Comparison of ENCODE assay signal across 8 mouse cellular contexts in the genomic region with DNA sequence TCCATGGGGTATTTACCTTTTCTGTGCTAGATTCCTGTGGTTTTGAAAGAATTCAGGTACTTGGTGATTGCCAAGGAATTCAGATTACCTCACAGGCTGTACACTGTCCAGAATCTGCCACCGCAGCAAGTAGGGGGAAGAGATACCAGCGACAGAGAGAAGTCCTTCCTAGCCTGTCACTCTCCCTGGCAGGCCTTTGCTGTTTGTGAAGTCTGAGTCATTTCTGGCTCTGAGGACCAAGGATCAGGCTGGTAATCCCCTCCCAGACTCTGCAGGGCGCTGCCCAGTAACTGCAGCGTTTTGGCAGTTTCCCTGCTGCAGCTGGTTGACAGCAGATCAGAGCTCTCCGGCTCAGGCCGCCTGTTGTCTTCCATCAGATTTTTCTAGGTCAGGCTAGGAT. TPM values are rescaled to one million over a fixed set of nuclear protein-coding genes. Genes with fewer than 3 reads are reported as not detected.
DNase-seq lines count a peak whose midpoint lies in the region; ATAC-seq lines count a peak whose summit lies in the region.

No protein-coding gene starts in this region.

- no peak overlapping the region; the same call in 1 of the 2 replicates for H3K9ac ChIP-seq in embryonic facial prominence, embryonic 13.5 days
- H3K9ac ChIP-seq in heart, embryonic 11.5 days (ENCODE audit: low read depth, low read length), result no peak overlapping the region
- H3K9ac ChIP-seq in stomach, embryonic 16.5 days (ENCODE audit: low read length), result no peak overlapping the region
- H3K9ac ChIP-seq in intestine, embryonic 15.5 days, result no peak overlapping the region

- no peaks in the 10 kb centered on the region for H3K9me3 ChIP-seq in embryonic facial prominence, embryonic 13.5 days
- no peaks in the 10 kb centered on the region for H3K9me3 ChIP-seq in heart, embryonic 11.5 days (replicated peaks; ENCODE audit: control insufficient read depth, low read length)
- H3K9me3 ChIP-seq in stomach, embryonic 16.5 days (replicated peaks; ENCODE audit: control insufficient read depth, low read length), result no peaks in the 10 kb centered on the region
- no peaks in the 10 kb centered on the region for H3K9me3 ChIP-seq in intestine, embryonic 15.5 days

- H3K27me3 ChIP-seq in embryonic facial prominence, embryonic 13.5 days, result no peaks in the 10 kb centered on the region
- no peaks in the 10 kb centered on the region for H3K27me3 ChIP-seq in heart, embryonic 11.5 days (ENCODE audit: control insufficient read depth, insufficient read depth, low read length)
- H3K27me3 ChIP-seq in stomach, embryonic 16.5 days (ENCODE audit: control insufficient read depth, insufficient read depth, low read length), result no peaks in the 10 kb centered on the region
- no peaks in the 10 kb centered on the region for H3K27me3 ChIP-seq in intestine, embryonic 15.5 days (replicated peaks)

- peak; percentile 28 for DNase-seq in ovary, postnatal 36 days (ENCODE audit: low spot score)
- no peak for DNase-seq in ovary, postnatal 14 days (ENCODE audit: low spot score)
- peak; percentile 60 to 65 for DNase-seq in lung, adult 18-20 months
- no peak for DNase-seq in spleen, adult 18-20 months

- no peak for ATAC-seq in embryonic facial prominence, embryonic 13.5 days (ENCODE audit: insufficient number of reproducible peaks, insufficient read depth, low FRiP score, low TSS enrichment, low read depth)
- ATAC-seq in heart, embryonic 11.5 days (replicated peaks; ENCODE audit: insufficient number of reproducible peaks, low FRiP score, low TSS enrichment), result no peak
- peak; percentile 56; the same call in 1 of the 2 replicates for ATAC-seq in stomach, embryonic 16.5 days (ENCODE audit: insufficient read depth, low FRiP score)
- ATAC-seq in intestine, embryonic 15.5 days, result no peak

- peak overlapping the region; percentile 58; the same call in 1 of the 2 replicates for H3K27ac ChIP-seq in embryonic facial prominence, embryonic 13.5 days
- H3K27ac ChIP-seq in heart, embryonic 11.5 days (ENCODE audit: low read depth, low read length), result peak overlapping the region; percentile 35; the same call in 1 of the 2 replicates
- peak overlapping the region; percentile 7; the same call in 1 of the 2 replicates for H3K27ac ChIP-seq in stomach, embryonic 16.5 days (ENCODE audit: low read length)
- no peak overlapping the region for H3K27ac ChIP-seq in intestine, embryonic 15.5 days

- 38% methylated on average over 6 of the region's 6 CpGs for WGBS in embryonic facial prominence, embryonic 13.5 days
- WGBS in heart, embryonic 11.5 days (ENCODE audit: insufficient replicate concordance), result 25% methylated on average over 6 of the region's 6 CpGs
- 37% methylated on average over 6 of the region's 6 CpGs for WGBS in stomach, embryonic 16.5 days
- 60% methylated on average over 6 of the region's 6 CpGs for WGBS in intestine, embryonic 15.5 days

- H3K4me1 ChIP-seq in embryonic facial prominence, embryonic 13.5 days, result peaks cover 11% of the 10 kb centered on the region
- peaks cover 7% of the 10 kb centered on the region for H3K4me1 ChIP-seq in heart, embryonic 11.5 days (ENCODE audit: control insufficient read depth, insufficient read depth, low read length)
- peaks cover 13% of the 10 kb centered on the region for H3K4me1 ChIP-seq in stomach, embryonic 16.5 days (ENCODE audit: control insufficient read depth, insufficient read depth, low read length)
- no peaks in the 10 kb centered on the region for H3K4me1 ChIP-seq in intestine, embryonic 15.5 days (replicated peaks)

- H3K36me3 ChIP-seq in embryonic facial prominence, embryonic 13.5 days, result peaks cover 4% of the 10 kb centered on the region; the same call in 1 of the 2 replicates
- no peaks in the 10 kb centered on the region for H3K36me3 ChIP-seq in heart, embryonic 11.5 days (ENCODE audit: control insufficient read depth, insufficient read depth, low read length)
- H3K36me3 ChIP-seq in stomach, embryonic 16.5 days (ENCODE audit: control insufficient read depth, insufficient read depth, low read length), result no peaks in the 10 kb centered on the region
- no peaks in the 10 kb centered on the region for H3K36me3 ChIP-seq in intestine, embryonic 15.5 days

- no peak overlapping the region for H3K4me3 ChIP-seq in embryonic facial prominence, embryonic 13.5 days
- no peak overlapping the region for H3K4me3 ChIP-seq in heart, embryonic 11.5 days (ENCODE audit: low read depth, low read length)
- H3K4me3 ChIP-seq in stomach, embryonic 16.5 days (replicated peaks; ENCODE audit: low read length), result no peak overlapping the region
- H3K4me3 ChIP-seq in intestine, embryonic 15.5 days (replicated peaks), result no peak overlapping the region

- H3K4me2 ChIP-seq in embryonic facial prominence, embryonic 13.5 days, result no peak overlapping the region
- no peak overlapping the region for H3K4me2 ChIP-seq in heart, embryonic 11.5 days
- H3K4me2 ChIP-seq in stomach, embryonic 16.5 days (ENCODE audit: low read depth, low read length), result no peak overlapping the region
- no peak overlapping the region for H3K4me2 ChIP-seq in intestine, embryonic 15.5 days (replicated peaks)

RNA-seq across cellular contexts. Expression of a gene that starts 45.0 kb away (rescaled TPM):
- polyA plus RNA-seq in embryonic facial prominence, embryonic 13.5 days (2015; fragmentation: Nextera tagmentation; extraction: Ambion mirVana), result 13.4 and 17.3 TPM in 2 replicates
- 12.6 and 16.2 TPM in 2 replicates for polyA plus RNA-seq in heart, embryonic 11.5 days (2014; fragmentation: Nextera tagmentation; extraction: Ambion mirVana)
- polyA plus RNA-seq in stomach, embryonic 16.5 days (2015; fragmentation: Nextera tagmentation; extraction: Ambion mirVana), result 9.3 and 11.4 TPM in 2 replicates
- 9.0 and 10.1 TPM in 2 replicates for polyA plus RNA-seq in intestine, embryonic 15.5 days (2015; fragmentation: Nextera tagmentation; extraction: Ambion mirVana)

RNA-seq across cellular contexts. Expression of a gene that starts 45.1 kb away (rescaled TPM):
- polyA plus RNA-seq in embryonic facial prominence, embryonic 13.5 days (2015; fragmentation: Nextera tagmentation; extraction: Ambion mirVana), result 113 and 119 TPM in 2 replicates
- 90.0 and 94.5 TPM in 2 replicates for polyA plus RNA-seq in heart, embryonic 11.5 days (2014; fragmentation: Nextera tagmentation; extraction: Ambion mirVana)
- 123 and 132 TPM in 2 replicates for polyA plus RNA-seq in stomach, embryonic 16.5 days (2015; fragmentation: Nextera tagmentation; extraction: Ambion mirVana)
- 153 and 154 TPM in 2 replicates for polyA plus RNA-seq in intestine, embryonic 15.5 days (2015; fragmentation: Nextera tagmentation; extraction: Ambion mirVana)

Comparison
In these comparisons a context has a peak if more than half of its experiments do, and no peak if none do; other contexts are left out.
1. DNase-seq: peak in ovary, postnatal 36 days (single experiment) and lung, adult 18-20 months (2 of 2); none in ovary, postnatal 14 days (single experiment) and spleen, adult 18-20 months (0 of 2).